Mouse (Mus musculus): ENCODE measurements around the gene Stx1a. TPM values are rescaled to one million over a fixed set of nuclear protein-coding genes. Genes with fewer than 3 reads are reported as not detected.

The Stx1a gene
- total RNA-seq, 1 experiment from 2014 or later, result 5.9 TPM

GRCm38 (mm10) chr5:135008671-135009589 lies 14.4 kb upstream of the Stx1a start, which contains the start of gene Abhd11:
TSS of gene Abhd11 (plus strand) at chr5:135009152.
- DNase-seq, result peak; percentile 98

GRCm38 (mm10) chr5:135009590-135010319 lies 13.5 kb upstream of the Stx1a start:
- DNase-seq, result peak; percentile 92

- DNase-seq, result no peak
These were observed 13.0 kb upstream of the Stx1a start for GRCm38 (mm10) chr5:135010320-135010709.

GRCm38 (mm10) chr5:135010841-135011743 lies 12.2 kb upstream of the Stx1a start:
- DNase-seq, result no peak

- DNase-seq, result peak; percentile 35
These were observed 11.3 kb upstream of the Stx1a start for GRCm38 (mm10) chr5:135011809-135012613.

GRCm38 (mm10) chr5:135012671-135013441 lies 10.4 kb upstream of the Stx1a start:
- DNase-seq, result peak; percentile 91

- DNase-seq, result peak; percentile 90
These were observed 7.8 kb upstream of the Stx1a start for GRCm38 (mm10) chr5:135015497-135015896.

- DNase-seq, result no peak
These were observed 7.0 kb upstream of the Stx1a start for GRCm38 (mm10) chr5:135016224-135016759.

GRCm38 (mm10) chr5:135021814-135022213 lies 1.5 kb upstream of the Stx1a start:
- DNase-seq, result peak; percentile 89

GRCm38 (mm10) chr5:135024665-135025224 lies 1.5 kb downstream of the Stx1a start:
- no peak for DNase-seq

- no peak for DNase-seq
These were observed 2.6 kb downstream of the Stx1a start for GRCm38 (mm10) chr5:135025899-135026298.

GRCm38 (mm10) chr5:135029007-135029854 lies 5.9 kb downstream of the Stx1a start:
- peak; percentile 88 for DNase-seq

GRCm38 (mm10) chr5:135032581-135032980 lies 9.3 kb downstream of the Stx1a start:
- DNase-seq, result no peak

GRCm38 (mm10) chr5:135034593-135034992 lies 11.3 kb downstream of the Stx1a start:
- no peak for DNase-seq

GRCm38 (mm10) chr5:135035608-135036359 lies 12.5 kb downstream of the Stx1a start:
- peak; percentile 66 for DNase-seq

- no peak for DNase-seq
These were observed 14.7 kb downstream of the Stx1a start for GRCm38 (mm10) chr5:135037946-135038345.

- DNase-seq, result no peak
These were observed 16.3 kb downstream of the Stx1a start for GRCm38 (mm10) chr5:135039541-135039940.

- DNase-seq, result no peak
These were observed 16.8 kb downstream of the Stx1a start for GRCm38 (mm10) chr5:135040059-135040458.

Data from adrenal gland, postnatal 14 days (tissue).